Mouse (Mus musculus) neural tube, embryonic 13.5 days (tissue): ENCODE measurements around the gene Hdac4. TPM values are rescaled to one million over a fixed set of nuclear protein-coding genes. Genes with fewer than 3 reads are reported as not detected.

Source experiments
- ATAC-seq: fragments of 200-750 bp; cut with Nextera tagmentation; 2 replicates; pipeline ENCODE4 v1.8.0; 2017; ENCODE audit warnings: low read depth, mild to moderate bottlenecking, moderate TSS enrichment, moderate library complexity
- H3K27ac ChIP-seq: fragments of 300-500 bp; sonication (generic); replicated peaks from 2 replicates; pipeline ENCODE4 v1.5.1; 2015; ENCODE audit warnings: moderate library complexity, mild to moderate bottlenecking, inconsistent platforms
- H3K27me3 ChIP-seq: fragments of 300-500 bp; sonication (generic); 2 replicates; pipeline ENCODE4 v1.6.1; 2015; ENCODE audit warnings: mild to moderate bottlenecking, inconsistent platforms
- H3K36me3 ChIP-seq: fragments of 300-500 bp; sonication (generic); 2 replicates; pipeline ENCODE4 v1.6.1; 2015; ENCODE audit warnings: mild to moderate bottlenecking, inconsistent platforms
- H3K4me1 ChIP-seq: fragments of 300-500 bp; sonication (generic); replicated peaks from 2 replicates; pipeline ENCODE4 v1.6.1; 2015; ENCODE audit warnings: inconsistent platforms
- H3K4me2 ChIP-seq: fragments of 300-500 bp; sonication (generic); 2 replicates; pipeline ENCODE4 v1.6.1; 2015; ENCODE audit warnings: inconsistent platforms, mild to moderate bottlenecking, moderate library complexity
- H3K4me3 ChIP-seq: fragments of 300-500 bp; sonication (generic); 2 replicates; pipeline ENCODE4 v1.5.1; 2015; ENCODE audit warnings: mild to moderate bottlenecking, inconsistent platforms
- H3K9ac ChIP-seq: fragments of 300-500 bp; sonication (generic); 2 replicates; pipeline ENCODE4 v1.6.1; 2015; ENCODE audit warnings: moderate library complexity, mild to moderate bottlenecking, inconsistent platforms
- H3K9me3 ChIP-seq: fragments of 300-500 bp; sonication (generic); 2 replicates; pipeline ENCODE4 v1.6.1; 2016; ENCODE audit warnings: inconsistent platforms
- WGBS: fragments of 180-500 bp; shearing (Covaris S2); methylation state at CpG from one replicate; pipeline ENCODE4 v1.1.7; 2015; 5-methylcytosine and 5-hydroxymethylcytosine counted together
- polyA plus RNA-seq: library from polyadenylated mRNA; unstranded; fragments of >200 nt; fragmentation: Nextera tagmentation; extraction: Ambion mirVana; gene quantifications from 2 replicates; pipeline ENCODE4 v1.2.1, GENCODE M21; 2015

Hdac4 gene
- polyA plus RNA-seq, 1 experiment from 2014 or later = 28.7 TPM

DNA sequence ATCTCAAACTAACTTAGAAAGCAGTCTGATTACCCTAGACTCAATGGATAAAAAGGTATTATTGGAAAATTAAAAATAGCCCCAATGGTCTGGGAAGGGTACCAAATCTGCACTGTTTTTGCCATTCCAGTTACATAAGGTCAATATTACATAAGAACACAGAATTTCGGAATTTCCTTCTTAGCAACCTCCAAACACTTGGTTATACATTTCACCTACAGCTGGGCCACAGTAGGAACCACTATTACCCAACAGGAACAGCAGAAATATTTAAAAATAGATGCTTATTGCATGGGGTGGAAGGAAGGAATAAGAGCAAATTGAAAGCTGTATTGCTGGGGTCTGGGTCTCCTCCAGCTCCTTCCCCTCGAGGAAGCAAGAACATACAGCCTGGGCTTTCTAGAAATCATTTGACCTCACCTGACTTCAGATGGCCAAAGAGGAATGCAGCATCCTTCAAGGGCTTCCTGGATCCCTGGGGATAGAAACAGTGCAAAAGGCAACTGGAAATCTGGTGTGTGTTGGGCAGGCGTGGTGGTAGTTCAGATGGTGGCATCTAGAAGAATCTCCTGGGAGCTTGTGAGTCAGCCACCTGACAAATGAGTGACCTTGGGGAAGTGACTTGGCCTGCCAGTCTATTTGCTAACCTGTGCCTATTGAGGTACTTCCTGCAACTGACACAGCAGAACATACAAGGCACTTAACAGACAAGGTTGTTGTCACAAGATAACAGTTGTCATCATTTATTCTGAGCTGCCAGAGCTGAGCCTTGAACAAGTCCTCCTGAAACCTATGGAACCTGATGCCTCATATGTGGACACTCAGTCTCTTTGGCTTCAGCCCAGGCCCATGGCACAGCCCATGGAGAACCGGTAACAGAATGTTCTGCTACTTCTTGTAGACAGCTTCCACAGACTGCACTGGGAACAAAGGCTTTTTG is 146.8 kb downstream of the Hdac4 start:
- no peaks in the 10 kb centered on the region for H3K9me3 ChIP-seq
- no peak overlapping the region for H3K9ac ChIP-seq
- peaks cover 27% of the 10 kb centered on the region for H3K4me1 ChIP-seq
- H3K4me2 ChIP-seq = no peak overlapping the region
- no peak overlapping the region for H3K27ac ChIP-seq
- H3K36me3 ChIP-seq = no peaks in the 10 kb centered on the region
- no peak overlapping the region for H3K4me3 ChIP-seq
- ATAC-seq = no peak
- WGBS = 90% methylated on average over 4 of the region's 4 CpGs
- H3K27me3 ChIP-seq = no peaks in the 10 kb centered on the region

DNA sequence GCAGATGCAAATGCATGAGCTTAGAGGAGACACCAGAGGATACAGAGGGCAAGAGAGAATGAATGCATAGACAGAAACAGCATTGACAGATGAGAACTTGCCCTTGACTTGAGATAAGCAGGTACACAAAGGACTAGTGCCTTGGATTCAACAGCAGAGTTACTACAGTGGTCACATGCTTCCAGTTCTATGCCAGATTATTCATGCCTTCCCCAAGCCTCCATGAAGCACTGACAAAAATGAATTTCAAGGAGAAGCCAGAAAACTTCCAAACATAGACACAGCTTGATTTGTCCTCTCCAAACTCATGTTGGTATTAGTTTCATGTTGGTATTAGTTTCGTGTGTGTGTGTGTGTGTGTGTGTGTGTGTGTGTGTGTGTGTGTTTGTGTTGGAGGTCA is 149.8 kb downstream of the Hdac4 start:
- WGBS = 100% methylated on average over 1 of the region's 1 CpGs
- Histone ChIP-seq H3K9ac (no peak overlapping the region), H3K9me3 (no peaks in the 10 kb centered on the region), H3K4me3 (no peak overlapping the region), H3K27me3 (no peaks in the 10 kb centered on the region), H3K4me2 (no peak overlapping the region), H3K27ac (no peak overlapping the region), H3K4me1 (peaks cover 16% of the 10 kb centered on the region), H3K36me3 (no peaks in the 10 kb centered on the region)
- no peak for ATAC-seq

DNA sequence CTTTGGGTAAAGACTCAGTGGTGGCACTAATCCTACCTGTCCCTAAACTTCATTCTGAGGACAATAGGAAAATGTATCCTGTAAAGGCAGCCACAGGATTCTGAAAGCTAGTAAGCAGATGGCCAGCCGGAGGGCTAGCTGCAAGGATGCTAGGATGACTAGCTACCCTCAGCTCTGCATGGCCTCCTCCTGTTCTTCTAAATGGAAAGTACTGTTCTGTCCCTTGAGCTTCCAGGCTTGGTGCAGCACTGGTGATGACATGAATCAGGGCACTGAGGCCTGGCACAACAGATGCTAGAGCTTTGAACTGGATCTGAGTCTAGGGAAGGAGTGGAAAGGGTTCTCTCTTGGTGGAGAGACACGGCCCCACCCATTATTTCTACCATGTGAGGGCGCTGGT is 150.6 kb downstream of the Hdac4 start:
- ATAC-seq = no peak
- Histone ChIP-seq H3K9ac (no peak overlapping the region), H3K4me3 (no peak overlapping the region), H3K4me1 (peaks cover 13% of the 10 kb centered on the region), H3K27me3 (no peaks in the 10 kb centered on the region), H3K27ac (no peak overlapping the region), H3K4me2 (no peak overlapping the region), H3K36me3 (no peaks in the 10 kb centered on the region), H3K9me3 (no peaks in the 10 kb centered on the region)
- 84% methylated on average over 3 of the region's 3 CpGs for WGBS

DNA sequence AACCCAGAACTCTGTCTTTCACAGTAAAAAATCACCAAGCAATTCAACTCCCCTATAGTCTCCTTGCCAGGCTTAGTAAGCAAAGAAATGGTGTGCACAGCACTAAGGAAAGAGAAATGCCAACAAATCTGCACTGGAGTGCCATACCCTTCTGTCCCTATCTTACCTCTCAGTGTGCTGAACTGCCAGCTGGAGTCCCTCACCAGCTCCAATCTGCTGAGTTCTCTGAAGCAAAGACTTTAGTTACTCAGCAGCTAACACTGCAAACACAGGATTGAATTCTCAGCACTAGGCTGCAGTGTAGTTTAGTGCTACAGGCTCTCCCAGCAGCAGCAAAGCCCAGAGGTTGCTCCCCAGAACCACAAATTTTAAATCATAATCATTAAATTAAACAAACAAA is 151.5 kb downstream of the Hdac4 start:
- no peak overlapping the region for H3K9ac ChIP-seq
- no peaks in the 10 kb centered on the region for H3K36me3 ChIP-seq
- ATAC-seq = no peak
- no peak overlapping the region for H3K27ac ChIP-seq
- no peak overlapping the region for H3K4me2 ChIP-seq
- no peaks in the 10 kb centered on the region for H3K27me3 ChIP-seq
- H3K4me3 ChIP-seq = no peak overlapping the region
- H3K4me1 ChIP-seq = peaks cover 21% of the 10 kb centered on the region
- H3K9me3 ChIP-seq = no peaks in the 10 kb centered on the region

DNA sequence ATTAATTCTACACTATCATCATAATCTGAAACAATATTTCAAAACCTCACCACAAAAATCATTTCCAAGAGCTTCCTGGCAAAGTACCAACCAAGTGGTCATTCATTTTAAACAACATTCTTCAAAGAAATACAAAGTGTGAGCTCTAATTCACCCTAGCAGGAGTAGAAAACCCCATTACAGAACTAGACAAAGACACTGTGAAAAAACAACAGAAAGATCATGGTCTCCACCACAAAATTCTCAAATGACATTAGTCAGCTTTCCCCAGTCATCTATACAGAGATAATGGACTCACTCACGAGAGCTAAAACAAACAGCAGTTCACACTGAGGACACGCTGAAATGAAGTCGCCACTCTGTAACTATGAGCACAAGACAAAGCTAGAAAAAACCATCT is 153.4 kb downstream of the Hdac4 start:
- no peak for ATAC-seq
- Histone ChIP-seq H3K27me3 (no peaks in the 10 kb centered on the region), H3K9me3 (no peaks in the 10 kb centered on the region), H3K36me3 (no peaks in the 10 kb centered on the region), H3K9ac (no peak overlapping the region), H3K4me2 (no peak overlapping the region), H3K27ac (0 out of 2 replicates have a peak overlapping the region, but pooled peaks have one; percentile 38), H3K4me1 (peaks cover 27% of the 10 kb centered on the region), H3K4me3 (no peak overlapping the region)
- WGBS = 27% methylated on average over 3 of the region's 3 CpGs

DNA sequence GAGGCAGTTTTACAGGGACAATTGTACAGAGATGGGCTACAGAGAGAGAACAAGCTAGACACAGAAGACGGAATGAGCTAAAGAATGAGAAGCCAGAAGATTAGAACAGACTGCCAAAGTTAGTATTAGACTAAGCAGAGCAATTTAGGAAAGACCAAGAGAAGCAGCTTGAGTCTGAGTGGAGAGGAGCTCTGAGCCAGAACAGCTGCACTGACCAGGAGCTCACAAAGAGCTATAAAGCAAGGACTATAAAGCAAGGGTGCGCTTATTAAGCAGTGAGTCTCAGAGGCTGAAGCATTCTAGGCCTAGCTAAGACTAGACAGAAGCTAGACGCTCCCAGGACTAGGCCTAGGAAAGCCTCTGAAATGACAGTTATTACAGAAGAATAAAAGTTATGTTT is 154.2 kb downstream of the Hdac4 start:
- Histone ChIP-seq H3K27me3 (no peaks in the 10 kb centered on the region), H3K9me3 (no peaks in the 10 kb centered on the region), H3K4me2 (no peak overlapping the region), H3K4me3 (no peak overlapping the region), H3K9ac (no peak overlapping the region), H3K36me3 (no peaks in the 10 kb centered on the region), H3K27ac (no peak overlapping the region), H3K4me1 (peaks cover 30% of the 10 kb centered on the region)
- ATAC-seq = no peak
- WGBS = 26% methylated on average over 3 of the region's 3 CpGs

DNA sequence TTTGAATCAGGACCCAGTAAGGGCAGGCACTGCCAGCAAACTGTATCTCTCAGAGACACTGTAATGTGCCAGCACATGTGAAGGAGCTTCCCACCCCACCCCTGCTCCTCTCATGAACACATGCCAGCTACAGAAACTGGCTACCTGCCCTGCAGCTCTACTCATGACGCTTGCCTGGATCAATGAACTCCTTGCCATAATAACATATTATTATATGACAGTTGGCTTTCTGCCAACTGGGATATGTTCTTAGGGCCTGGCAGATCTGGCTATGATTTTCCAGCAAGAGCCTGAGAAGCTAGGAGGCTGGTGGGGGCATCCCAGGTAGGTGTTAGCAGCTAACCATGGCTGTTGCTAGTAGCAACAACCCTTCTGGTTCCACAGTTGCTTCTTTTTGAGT is 156.8 kb downstream of the Hdac4 start:
- H3K4me2 ChIP-seq = no peak overlapping the region
- no peak overlapping the region for H3K9ac ChIP-seq
- no peak overlapping the region for H3K27ac ChIP-seq
- H3K9me3 ChIP-seq = 0 out of 2 replicates have a peak, but pooled peaks cover 4% of the 10 kb centered on the region
- peaks cover 33% of the 10 kb centered on the region for H3K4me1 ChIP-seq
- ATAC-seq = no peak
- 58% methylated on average over 1 of the region's 1 CpGs for WGBS
- no peak overlapping the region for H3K4me3 ChIP-seq
- H3K27me3 ChIP-seq = no peaks in the 10 kb centered on the region
- H3K36me3 ChIP-seq = no peaks in the 10 kb centered on the region

DNA sequence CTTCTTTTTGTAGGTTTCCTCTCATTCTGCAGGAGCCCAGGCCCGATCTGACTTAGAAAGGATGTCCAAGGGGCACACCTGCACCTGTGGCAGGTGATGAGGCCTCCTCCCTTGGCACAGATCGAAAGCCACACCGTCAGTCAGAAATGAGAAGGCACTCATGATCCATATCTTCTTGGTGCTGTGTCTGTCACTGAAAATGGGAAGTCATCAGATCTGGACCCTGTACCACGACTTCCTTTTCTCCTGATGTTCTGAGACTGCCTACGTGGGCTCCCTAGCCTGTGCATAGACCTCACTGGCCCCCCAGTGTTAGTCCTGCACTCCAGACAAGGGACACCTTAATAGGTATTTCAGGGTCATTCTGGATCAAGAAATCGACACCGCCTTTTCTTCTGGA is 158.5 kb downstream of the Hdac4 start:
- no peak for ATAC-seq
- Histone ChIP-seq H3K4me1 (peaks cover 42% of the 10 kb centered on the region), H3K27me3 (no peaks in the 10 kb centered on the region), H3K4me3 (no peak overlapping the region), H3K4me2 (no peak overlapping the region), H3K9me3 (0 out of 2 replicates have a peak, but pooled peaks cover 4% of the 10 kb centered on the region), H3K27ac (no peak overlapping the region), H3K36me3 (no peaks in the 10 kb centered on the region), H3K9ac (no peak overlapping the region)
- 90% methylated on average over 7 of the region's 7 CpGs for WGBS

DNA sequence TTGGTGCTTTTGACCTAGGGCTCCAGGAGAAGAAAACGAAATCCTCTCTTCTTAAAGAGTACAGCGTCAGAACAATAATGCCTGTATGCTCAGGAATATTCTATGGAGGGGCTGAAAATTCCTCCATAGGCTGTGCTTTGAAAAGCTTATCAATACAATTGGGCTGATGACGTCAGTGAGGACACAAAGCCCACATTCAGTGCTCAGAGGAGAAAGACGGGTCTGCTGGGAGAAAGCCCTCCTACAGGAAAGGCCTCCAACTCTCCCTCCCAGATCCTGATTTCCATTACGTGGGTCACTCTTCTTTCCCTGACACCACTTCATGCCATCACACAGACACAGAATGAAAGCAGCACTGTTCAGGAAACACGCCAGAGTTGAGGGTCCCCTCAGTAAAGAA is 159.7 kb downstream of the Hdac4 start:
- Histone ChIP-seq H3K4me1 (peaks cover 39% of the 10 kb centered on the region), H3K4me3 (no peak overlapping the region), H3K9me3 (0 out of 2 replicates have a peak, but pooled peaks cover 4% of the 10 kb centered on the region), H3K27me3 (no peaks in the 10 kb centered on the region), H3K4me2 (no peak overlapping the region), H3K27ac (0 out of 2 replicates have a peak overlapping the region, but pooled peaks have one; percentile 18), H3K36me3 (no peaks in the 10 kb centered on the region), H3K9ac (no peak overlapping the region)
- peak; percentile 52 for ATAC-seq
- whole genome bisulfite sequencing = 49% methylated on average over 6 of the region's 6 CpGs

DNA sequence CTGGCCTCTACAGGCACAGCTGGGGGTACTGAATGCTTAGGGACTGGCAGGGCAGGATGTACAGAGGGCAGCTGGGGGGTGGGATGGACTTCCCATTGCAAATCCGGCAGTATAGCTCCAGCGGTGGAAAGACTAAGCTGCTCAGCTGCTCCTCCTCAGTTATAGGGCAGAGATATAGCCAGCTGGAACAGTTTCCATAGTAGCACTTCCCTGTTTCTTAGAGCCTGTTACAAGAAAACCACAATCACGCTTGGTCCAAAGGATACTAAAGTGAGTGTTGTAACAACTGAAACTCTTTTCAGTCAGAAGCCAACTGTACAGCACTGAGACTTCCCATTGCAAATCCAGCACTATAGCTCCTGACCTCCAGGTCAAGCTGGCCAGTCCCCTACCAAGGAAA is 161.3 kb downstream of the Hdac4 start:
- Histone ChIP-seq H3K27ac (no peak overlapping the region), H3K9me3 (0 out of 2 replicates have a peak, but pooled peaks cover 4% of the 10 kb centered on the region), H3K27me3 (no peaks in the 10 kb centered on the region), H3K36me3 (peaks cover 9% of the 10 kb centered on the region; the same call in 1 of the 2 replicates), H3K4me3 (no peak overlapping the region), H3K4me2 (no peak overlapping the region), H3K4me1 (peaks cover 37% of the 10 kb centered on the region), H3K9ac (no peak overlapping the region)
- ATAC-seq = no peak
- 84% methylated on average over 3 of the region's 3 CpGs for WGBS

DNA sequence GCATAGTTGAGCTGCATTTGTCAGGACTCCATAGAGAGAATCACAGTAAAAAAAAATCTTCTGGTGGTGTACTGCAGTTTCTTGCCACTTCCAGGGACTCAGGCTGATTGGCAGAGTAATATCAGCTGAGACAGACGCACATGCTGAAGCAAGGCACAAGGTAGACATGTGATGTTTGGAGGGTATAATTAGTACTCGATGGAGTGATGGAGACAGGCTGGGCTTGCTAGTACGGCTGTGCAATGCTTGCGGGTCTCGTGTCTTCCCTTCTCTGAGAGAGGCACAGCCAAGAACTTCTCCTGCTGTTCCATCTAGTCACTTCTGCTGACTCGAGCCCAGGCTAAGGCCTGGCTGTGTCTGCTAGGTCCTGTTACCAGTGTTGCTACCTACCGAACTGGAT is 162.0 kb downstream of the Hdac4 start:
- Histone ChIP-seq H3K27me3 (no peaks in the 10 kb centered on the region), H3K36me3 (peaks cover 13% of the 10 kb centered on the region; the same call in 1 of the 2 replicates), H3K4me1 (peaks cover 29% of the 10 kb centered on the region), H3K9me3 (0 out of 2 replicates have a peak, but pooled peaks cover 4% of the 10 kb centered on the region), H3K4me2 (no peak overlapping the region), H3K4me3 (no peak overlapping the region), H3K27ac (0 out of 2 replicates have a peak overlapping the region, but pooled peaks have one; percentile 18), H3K9ac (no peak overlapping the region)
- 85% methylated on average over 7 of the region's 7 CpGs for WGBS
- no peak for ATAC-seq

DNA sequence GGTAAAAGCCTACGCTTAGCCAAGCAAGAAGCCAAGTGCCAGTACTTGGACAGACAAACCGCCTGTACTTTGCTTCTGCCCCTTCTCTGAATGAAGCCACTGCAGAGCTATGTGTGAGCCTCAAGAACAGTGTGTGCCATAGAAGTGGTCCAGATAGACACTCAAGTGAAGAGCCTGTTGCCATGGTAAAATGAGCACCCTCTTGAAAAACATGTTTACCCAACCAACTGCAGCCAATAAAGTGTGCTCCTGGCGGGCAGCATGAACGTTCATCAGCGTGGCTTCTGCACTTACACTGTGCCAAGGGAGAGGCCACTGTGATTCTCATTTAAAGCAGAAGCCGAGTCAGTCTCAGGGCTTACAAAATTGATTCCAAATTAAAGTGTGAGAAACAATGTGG is 165.0 kb downstream of the Hdac4 start:
- Histone ChIP-seq H3K9me3 (0 out of 2 replicates have a peak, but pooled peaks cover 4% of the 10 kb centered on the region), H3K27me3 (no peaks in the 10 kb centered on the region), H3K4me2 (no peak overlapping the region), H3K4me1 (peaks cover 17% of the 10 kb centered on the region), H3K27ac (no peak overlapping the region), H3K4me3 (no peak overlapping the region), H3K36me3 (peaks cover 26% of the 10 kb centered on the region), H3K9ac (no peak overlapping the region)
- ATAC-seq = no peak
- 71% methylated on average over 6 of the region's 6 CpGs for WGBS
